Mouse (Mus musculus): Measurements from ENCODE around the gene Chsy1.

Chsy1 gene

DNA sequence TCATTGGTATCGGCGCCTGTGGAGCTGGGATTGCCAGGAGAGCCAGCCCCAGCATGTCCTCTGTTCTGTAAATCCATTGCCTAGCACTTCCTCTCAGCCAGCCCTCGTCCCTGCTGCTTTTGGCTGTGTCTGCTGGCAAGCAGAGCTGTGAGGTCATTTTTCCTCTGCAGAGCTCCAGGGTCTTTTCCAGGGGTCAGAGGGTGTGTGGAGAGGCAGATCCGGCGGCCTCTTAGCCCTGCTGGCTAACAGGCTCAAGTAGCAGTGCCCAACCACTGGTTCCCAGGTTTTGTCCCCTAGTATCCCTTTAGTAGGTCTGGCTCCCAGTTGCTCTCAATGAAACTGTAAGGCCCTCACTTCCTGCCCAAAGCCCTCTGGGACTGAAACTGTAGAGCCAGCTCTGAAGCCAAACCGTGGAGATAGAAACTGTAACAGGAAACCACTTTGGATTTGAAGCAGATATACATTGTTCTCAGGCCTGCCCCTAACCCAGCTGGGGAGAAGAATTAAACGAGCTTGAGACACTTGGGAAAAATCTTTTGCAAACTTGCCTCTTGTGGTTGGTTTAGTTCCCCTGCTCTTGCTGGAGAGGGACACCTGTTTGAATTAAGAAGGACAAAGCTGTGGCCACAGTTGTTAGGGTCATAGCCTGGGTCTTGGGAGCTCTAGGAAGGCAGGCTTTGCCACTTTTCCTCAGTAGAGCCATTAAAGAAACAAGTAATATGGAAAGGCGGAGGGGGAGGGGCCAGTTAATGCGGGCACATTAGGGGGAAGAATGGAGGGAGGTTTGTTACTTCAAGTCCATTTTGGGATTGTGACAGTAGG, 109.1 kb downstream of the Chsy1 start:
- in situ Hi-C loops (cut with MboI; ENCODE audit: low pct_unique_long_range_greater_than_20kb in 1 of 2, low sequenced_read_pairs in 2 of 2, unreplicated experiment in 1 of 2): no loop called here

DNA sequence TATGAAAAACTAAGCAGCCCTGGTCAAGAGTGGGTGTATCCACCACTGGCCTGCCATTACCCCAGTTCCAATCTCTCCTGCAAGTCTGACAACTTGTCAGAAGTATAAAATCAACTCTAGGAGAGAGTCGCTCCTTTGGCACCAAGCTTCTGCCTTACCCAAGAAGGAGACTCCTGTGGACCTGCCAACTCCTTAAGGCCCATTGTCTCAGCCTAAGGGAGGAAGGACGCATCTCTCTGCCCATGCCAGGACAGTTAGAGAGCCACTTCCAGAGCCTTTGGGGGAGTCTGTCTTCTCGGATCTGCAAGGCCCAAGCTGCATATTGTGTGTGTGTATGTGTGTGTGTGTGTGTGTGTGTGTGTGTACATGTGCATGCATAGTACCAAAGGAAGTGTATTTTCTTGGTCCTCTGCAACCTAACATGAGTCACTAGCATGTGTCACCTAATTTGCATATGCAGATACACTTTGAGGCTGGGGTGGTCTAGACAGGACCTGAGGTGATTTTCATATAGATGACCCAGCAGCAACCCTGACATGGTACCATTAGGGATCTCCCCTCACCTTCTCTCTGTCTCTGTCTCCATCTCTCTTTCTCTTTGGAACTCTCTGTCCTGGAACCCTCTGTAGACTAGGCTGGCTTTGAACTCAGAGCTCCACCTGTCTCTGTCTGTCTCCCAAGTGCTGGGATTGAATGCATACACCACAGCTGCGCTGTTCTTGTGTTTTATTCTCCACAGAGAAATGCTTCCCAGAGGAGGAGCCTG, 109.9 kb downstream of the Chsy1 start:
- in situ Hi-C loops (cut with MboI; ENCODE audit: low pct_unique_long_range_greater_than_20kb in 1 of 2, low sequenced_read_pairs in 2 of 2, unreplicated experiment in 1 of 2): no loop called here

DNA sequence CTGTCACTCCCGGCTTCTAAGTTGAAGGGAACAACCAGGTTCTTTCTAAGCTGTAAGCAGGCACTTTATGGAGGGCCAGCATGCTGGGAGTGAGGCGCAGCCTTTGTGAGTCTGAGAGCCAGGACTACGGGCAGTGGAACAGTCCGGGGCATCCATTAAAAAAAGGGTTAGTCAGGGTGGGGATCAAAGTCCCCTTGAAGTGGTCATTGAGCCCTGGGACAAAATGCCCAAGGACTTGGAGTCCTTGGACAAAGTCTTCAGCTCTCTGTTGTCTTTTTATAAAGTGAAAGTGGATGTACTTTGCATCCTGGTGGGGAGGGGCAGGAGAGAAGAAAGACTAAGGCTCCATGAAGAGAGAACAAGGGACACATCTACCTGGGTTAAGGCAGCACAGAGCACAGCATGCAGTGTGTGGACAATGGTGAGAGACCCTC, 110.5 kb downstream of the Chsy1 start:
- in situ Hi-C loops (cut with MboI; ENCODE audit: low pct_unique_long_range_greater_than_20kb in 1 of 2, low sequenced_read_pairs in 2 of 2, unreplicated experiment in 1 of 2): no loop called here

DNA sequence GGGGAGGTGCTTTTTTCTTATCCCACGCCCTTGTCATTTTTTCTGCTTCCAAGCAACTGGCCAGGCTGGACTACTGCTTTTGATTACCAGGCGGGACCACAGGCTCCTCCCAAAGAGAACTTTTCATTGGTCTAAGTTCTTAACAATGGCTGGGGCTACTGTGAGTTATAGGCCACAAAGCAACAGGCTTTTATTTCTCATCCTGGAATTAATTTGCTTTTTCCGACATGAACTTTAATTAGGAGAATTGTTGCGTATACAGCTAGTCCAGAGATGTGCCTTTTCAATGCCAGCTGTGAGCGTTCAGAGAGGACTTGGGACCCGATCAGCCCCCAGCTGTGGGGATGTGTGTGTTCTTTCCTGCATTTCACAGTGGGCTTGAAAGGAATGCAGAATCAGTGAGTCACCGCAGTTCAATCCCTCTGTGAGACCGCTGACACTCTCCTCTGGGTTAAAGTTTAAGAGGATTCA, 113.3 kb downstream of the Chsy1 start:
- in situ Hi-C loops (cut with MboI; ENCODE audit: low pct_unique_long_range_greater_than_20kb in 1 of 2, low sequenced_read_pairs in 2 of 2, unreplicated experiment in 1 of 2): no loop called here
